ENCODE assay signal across 11 mouse cellular contexts in genomic region chr5:143552911-143553310, GRCm38 (mm10). TPM values are rescaled to one million over a fixed set of nuclear protein-coding genes. Genes with fewer than 3 reads are reported as not detected.
DNase-seq lines count a peak whose midpoint lies in the region; ATAC-seq lines count a peak whose summit lies in the region.
"Had no signal": no experiment of that assay in that cellular context is flagged by ENCODE, and none has a peak within 500 bp of the region (broad histone marks: within the 10 kb centered on the region; RNA-seq: fewer than 3 reads in every experiment).

No protein-coding gene starts in this region.

- ATAC-seq in inflammation-experienced regulatory T-cells, adult 6 months: no peak
- ATAC-seq: hindbrain, embryonic 16.5 days had no signal

- intact Hi-C loops in left cerebral cortex, postnatal 4 days (cut with DNase I): no loop called here

- H3K4me3 ChIP-seq in brown adipose tissue, adult 24 weeks (ENCODE audit: insufficient read depth, low read depth, low read length): no peak overlapping the region
- H3K4me3 ChIP-seq: erythroblast, embryonic 14.5 days had no signal

- peaks cover 3% of the 10 kb centered on the region; the same call in 1 of the 2 replicates for H3K4me1 ChIP-seq in brown adipose tissue, adult 24 weeks (ENCODE audit: control insufficient read depth, insufficient read depth, insufficient read length, low read length)

- 0 out of 2 replicates have a peak overlapping the region, but pooled peaks have one; percentile 13 for H3K27ac ChIP-seq in brown adipose tissue, adult 24 weeks (replicated peaks; ENCODE audit: low read depth, low read length)

- DNase-seq in left cerebral cortex, adult 18-20 months (ENCODE audit: low spot score in 2 of 2): peak; percentile 62 to 63
- DNase-seq in left cerebral cortex, postnatal 4 days: no peak
- DNase-seq in layer of hippocampus, adult 11-12 months (ENCODE audit: low spot score): peak; percentile 75
- peak; percentile 25 for DNase-seq in right cerebral cortex, postnatal 14 days
- no peak for DNase-seq in embryo, embryonic 10 days (ENCODE audit: low spot score)
- DNase-seq: kidney, postnatal 10 days; thymus, postnatal 4 days had no signal

RNA-seq across cellular contexts. Expression of gene Rac1, which starts 25.1 kb away (rescaled TPM):
- 100 to 1,000 TPM; 358 to 380 TPM for total RNA-seq in left cerebral cortex, adult 18-20 months (2021)
- 100 to 1,000 TPM; 415 to 420 TPM for total RNA-seq in left cerebral cortex, postnatal 4 days (2021)
- 165 and 188 TPM in 2 replicates for polyA plus RNA-seq in brown adipose tissue, adult 24 weeks (2012; ENCODE audit: insufficient read depth, insufficient read length, missing spikeins)
- 10 to 100 TPM; 57.1 to 67.7 (median 60.8) TPM for polyA plus RNA-seq in inflammation-experienced regulatory T-cells, adult 6 months (2017; shearing (Covaris generic))

Comparison
In these comparisons a context has a peak if more than half of its experiments do, and no peak if none do; other contexts are left out.
1. DNase-seq: peak in left cerebral cortex, adult 18-20 months (2 of 2), layer of hippocampus, adult 11-12 months (single experiment) and right cerebral cortex, postnatal 14 days (single experiment); none in left cerebral cortex, postnatal 4 days (single experiment) and embryo, embryonic 10 days (single experiment).